Mouse (Mus musculus) right cerebral cortex, postnatal 10 days (tissue): ENCODE results near the gene Ecm1.

Experiments used
- DNase-seq, 2 experiments: peaks; one replicate each; pipeline ENCODE4 v3.0.0; 2021; ENCODE audit warnings: low spot score in 2 of 2

The Ecm1 gene

DNA sequence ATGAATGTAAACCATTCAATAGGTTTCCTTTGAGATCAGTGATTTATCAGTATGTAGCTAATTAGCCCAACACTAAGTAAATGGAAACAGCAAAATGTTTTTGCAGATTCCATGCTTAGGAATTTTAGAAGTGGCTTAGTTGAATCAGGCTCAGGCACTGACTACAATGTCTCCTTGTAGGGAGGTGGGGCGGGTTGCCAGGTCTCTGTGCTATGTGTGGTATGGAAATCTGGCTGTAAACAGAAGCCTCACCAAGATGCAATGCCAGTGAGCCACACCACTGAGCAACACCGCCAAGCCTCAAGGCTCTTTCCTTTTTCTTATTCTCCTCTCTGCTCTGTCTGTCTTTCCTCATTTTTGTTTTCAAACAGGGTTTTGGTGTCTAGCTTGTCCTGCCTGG lies 10.5 kb downstream of the Ecm1 start:
- DNase-seq, result no peak

DNA sequence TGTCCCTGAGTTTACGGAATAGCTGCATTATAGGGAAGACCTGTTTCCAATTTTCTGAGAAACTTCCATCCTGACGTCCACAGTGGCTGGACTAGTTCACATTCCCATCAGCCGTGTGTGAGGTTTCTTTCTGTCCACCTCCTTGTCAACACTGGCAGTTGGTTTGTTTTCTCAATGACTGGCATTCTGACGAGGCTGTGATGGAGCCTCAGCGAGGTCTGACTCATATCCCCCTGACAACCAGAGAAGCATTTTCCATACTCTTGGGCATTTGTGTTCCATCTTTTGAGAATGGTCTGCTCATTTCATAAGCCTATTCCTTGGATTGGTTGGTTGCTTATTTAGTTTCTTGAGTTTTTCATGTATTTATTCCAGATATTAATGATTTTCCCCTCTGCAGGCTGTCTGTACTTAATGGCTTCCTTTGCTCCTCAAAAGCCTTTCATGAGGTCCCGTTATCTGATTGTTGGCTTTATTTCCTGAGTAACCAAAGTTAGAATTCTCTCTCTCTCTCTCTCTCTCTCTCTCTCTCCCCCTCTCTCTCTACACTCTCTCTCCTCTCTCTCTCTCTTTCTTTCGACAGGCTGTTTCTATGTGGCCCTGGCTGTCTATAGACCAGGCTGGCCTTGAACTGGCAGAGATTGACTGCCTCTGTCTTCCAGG lies 12.5 kb downstream of the Ecm1 start:
- DNase-seq, result no peak

DNA sequence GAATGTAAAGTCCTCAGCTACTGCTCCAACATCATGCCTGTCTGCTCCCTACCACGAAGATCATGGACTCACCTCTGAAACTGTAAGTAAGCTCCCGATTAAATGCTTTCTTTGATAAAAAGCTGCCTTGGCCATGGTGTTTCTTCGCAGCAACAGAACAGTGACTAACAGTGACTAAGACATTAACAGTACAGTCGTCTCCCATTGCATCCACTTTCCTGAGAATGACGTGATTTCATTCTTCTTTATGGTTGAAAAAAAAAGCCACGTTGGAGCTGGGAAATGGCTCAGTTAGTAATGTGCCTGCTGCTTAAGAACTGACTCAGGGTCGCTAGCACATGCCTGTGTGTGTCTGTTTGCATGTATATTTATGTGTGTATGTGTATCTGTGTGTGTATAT lies 13.5 kb downstream of the Ecm1 start:
- no peak for DNase-seq

DNA sequence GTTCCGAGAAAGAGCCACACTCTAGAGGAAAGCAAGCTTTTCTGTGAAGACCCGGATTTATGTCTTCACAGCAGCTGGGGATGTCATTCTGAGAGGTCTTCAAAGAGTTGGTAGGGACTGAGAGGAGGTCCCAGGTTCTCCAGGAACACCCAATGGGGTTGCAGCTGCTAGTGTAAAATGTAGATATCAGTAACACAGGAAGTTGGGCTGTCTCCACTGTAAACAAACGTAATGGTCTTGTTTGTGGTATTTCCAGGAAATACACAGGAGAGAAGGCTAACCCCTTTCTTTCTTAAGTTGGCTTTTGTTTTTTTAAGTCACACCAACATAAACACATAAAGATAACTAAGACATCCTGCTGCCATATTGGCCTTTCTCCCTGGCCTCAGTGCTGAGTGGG lies 17.0 kb downstream of the Ecm1 start:
- no peak for DNase-seq

DNA sequence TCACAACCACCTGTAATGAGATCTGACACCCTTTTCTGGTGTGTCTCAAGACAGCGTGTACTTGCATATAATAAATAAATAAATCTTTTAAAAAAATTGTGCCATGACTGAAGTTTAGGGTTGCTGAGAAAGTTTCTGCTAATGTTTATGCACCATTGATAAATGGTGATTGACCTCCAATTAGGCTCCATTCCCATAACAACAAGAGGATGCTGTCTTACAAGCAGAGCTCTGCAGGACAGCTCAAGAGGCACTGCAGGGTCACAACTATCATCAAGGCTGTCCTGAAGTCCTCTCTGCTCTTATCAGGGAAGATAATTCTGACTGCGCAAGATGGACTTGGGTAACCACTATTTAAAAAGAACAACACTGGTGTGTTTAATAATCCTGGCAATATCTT lies 21.2 kb downstream of the Ecm1 start:
- DNase-seq, result no peak

DNA sequence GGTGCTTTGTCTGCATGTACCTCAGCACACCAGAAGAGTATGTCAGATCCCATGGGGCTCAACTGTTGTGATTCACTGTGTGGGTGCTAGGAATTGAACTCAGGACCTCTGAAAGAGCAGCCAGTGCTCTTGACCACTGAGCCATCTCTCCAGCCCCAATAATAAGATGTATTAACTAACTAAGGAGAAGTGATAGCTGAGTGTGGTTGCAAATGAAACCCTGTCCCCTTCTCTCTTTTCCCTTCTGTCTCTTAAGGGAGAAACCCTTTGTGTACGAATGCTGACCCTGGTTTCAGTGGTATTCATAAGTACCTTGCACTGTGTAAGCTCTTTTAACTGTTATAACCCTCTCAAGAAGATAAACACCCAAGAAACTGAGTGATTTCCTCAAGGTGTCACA lies 23.3 kb downstream of the Ecm1 start:
- no peak for DNase-seq

DNA sequence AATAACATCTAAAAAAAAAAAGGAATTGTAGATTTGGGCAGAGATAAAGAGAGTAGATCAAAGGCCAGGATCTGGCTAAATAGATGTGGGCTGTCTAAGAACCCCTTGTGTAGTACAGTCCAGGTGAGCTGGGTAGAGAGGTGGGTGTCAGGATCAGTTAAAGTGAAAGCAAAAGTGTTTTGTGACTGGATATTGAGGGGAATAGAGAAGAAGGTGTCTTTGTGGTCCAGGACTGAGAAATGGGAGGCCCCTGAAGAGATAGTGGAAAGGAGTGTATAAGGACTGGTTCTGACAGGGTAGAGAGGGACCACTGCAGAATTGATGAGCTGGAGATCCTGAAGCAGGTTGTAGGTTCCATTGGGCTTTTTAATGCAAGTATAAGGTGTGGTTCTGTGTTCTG lies 29.4 kb downstream of the Ecm1 start:
- DNase-seq, result no peak

DNA sequence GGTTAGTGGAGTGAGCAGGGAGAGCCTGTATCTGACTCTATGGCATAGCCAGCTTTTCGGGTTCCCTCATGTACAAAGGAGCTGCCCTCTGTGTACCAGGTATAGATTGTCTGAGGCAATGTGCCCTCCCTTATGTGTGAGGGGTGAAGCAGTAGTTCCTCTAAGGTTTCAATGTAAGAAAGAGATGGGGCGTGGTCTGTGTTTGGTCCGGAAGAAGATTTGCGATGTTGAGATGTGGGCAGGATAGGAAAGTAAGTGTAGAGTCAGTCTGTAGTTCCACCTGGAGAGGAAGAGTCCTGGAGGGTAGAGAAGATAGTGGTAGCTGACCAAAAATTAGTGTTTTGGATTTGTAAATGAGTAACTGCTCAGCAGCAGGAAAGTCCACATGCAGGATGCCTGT lies 30.3 kb downstream of the Ecm1 start:
- DNase-seq, result no peak

DNA sequence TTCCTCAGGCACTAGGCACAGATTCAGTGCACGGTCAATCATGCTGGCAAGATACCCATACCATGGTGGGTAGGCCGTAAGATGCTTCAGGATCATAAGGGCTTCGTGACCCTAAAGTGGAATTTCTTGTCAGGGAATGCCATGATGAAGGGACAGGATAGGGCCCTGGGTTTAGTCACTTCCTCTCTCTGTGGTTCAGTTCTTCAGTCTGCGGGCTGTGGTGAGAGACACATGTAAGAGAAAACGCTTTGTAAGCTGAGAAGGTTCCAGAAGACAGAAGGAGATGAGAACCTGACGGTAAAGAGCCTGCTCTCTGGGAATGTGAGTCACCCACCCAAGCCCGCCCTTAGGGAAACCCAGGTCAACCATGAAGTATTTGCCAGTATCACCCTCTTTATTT lies 31.9 kb downstream of the Ecm1 start:
- DNase-seq, result no peak

DNA sequence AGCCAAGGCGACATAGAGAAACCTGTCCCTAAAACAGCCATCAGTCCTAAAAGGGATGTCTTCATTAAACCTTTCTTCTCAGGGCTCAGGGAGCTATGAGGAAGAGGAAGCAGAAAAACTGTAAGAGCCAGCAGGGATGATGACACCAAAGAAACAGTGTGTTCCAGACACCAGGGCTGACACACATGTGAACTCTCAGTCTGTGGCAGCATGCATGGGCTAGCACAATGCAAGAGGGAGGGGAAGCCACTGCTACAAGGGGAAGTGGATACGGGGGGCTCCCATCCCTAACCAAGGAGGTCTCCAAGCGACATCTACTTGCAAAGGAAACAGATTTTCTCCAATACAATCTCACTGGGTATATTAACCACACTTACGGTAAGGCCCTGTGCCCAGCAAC lies 33.1 kb downstream of the Ecm1 start:
- DNase-seq, result no peak

DNA sequence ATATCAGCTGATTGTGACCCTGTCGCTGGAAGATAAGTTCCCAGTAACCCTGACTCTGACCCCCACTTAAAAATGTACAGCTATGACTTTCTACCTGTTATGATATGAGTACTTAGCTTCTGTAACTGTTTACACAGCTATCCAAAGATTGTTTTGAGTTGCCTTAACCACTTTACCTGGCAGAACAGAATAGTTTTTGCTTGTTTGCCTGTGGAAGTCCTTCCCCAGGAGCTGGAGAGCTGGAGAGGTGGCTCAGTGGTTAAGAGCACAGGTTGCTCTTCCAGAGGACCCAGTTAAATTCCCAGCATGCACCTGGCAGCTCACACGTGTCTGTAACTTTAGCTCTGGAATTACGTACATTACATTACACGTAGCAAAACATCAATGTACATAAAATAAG lies 34.8 kb downstream of the Ecm1 start:
- no peak for DNase-seq

DNA sequence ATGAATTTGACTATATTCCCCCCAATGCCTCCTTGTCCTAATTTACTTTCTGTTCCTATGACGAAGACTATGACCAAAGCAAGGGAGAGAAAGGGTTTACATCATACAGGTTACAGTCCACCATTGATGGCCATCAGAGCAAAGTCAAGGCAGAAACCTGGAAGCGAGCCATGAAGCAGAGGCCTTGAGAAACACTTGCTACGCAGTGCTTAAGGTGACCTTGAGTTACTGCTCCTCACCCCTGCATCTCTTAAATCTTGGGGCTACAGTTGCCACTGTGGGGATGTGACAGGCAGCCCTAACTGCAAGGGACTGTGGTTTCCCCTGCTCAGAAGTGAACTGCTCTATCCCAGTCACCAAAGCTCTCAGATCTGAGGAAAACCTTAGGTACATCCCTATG lies 36.1 kb downstream of the Ecm1 start:
- no peak for DNase-seq

DNA sequence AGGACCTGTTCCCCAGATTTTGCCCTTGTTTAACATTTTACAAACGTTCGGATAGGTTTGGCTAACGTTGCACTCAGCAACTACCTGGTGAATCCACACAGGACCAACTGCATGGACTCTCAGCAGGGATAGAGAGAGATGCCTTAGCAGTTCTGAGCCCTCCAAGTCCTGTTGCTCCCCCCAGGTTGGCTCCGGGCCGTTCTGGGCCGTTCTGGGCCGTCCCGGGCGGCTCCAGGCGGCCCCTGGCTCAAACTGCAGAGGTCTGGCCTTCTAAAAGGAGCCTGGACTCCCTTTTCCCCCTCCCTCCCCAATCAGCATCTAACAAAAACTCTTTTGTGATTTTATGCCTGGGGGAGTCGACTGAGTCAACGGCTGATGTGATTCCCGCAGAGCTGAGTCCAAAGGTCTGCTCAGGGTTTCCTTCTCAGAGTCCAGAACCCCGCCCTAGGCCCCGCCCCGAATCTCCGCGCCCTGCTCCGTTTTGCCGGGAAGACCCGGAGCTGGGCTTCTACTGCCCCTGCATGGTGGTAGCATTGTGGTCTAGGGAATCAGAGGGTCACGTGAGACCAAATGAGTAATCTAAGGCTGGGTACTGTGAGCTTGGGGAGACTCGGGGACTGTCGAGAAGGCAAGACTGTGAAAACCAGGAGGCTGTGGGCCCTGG lies 37.4 kb downstream of the Ecm1 start:
- DNase-seq, result peak in 1 of 2 experiments; percentile 63

DNA sequence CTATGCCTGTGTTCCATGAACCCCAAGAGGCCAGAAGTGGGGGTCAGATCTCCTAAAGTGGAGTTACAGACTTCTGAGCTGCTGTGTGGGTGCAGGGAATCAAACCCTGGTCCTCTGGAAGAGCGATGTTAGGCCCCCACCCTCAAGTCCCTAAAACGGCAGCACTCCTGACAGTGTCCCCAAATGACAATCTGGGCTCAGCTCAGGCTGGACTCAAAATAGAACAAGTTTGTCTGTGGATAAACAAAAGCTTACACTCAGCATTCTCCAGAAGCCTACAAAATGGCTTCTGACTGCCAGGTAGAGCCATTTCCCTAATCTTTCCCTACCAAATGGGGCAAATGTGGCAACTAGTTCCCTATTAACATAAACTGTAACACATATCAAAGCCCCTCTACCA lies 38.3 kb downstream of the Ecm1 start:
- DNase-seq, result no peak

DNA sequence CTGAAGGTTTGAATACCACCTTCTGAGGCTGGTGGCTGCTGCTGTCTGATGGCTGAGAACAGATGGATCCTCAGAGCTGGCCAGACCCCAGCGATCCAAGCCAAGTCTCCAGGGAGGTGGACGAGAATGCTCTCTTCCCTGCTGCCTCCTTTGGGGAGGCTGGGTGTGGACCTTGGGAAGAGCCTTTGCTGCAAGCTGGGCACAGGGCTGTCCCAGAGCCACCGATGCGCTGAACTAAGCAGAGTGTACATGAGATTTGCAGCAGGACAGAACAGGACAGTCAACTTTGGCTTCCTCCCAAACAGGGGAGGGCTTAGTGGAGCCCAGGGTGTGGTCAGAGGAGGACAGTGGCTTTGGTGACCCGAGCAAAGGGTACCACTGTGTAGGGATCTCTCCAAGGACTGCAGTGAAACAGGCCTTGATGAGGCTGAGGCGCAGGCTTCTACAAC lies 39.1 kb downstream of the Ecm1 start:
- DNase-seq, result peak in 1 of 2 experiments; percentile 45

DNA sequence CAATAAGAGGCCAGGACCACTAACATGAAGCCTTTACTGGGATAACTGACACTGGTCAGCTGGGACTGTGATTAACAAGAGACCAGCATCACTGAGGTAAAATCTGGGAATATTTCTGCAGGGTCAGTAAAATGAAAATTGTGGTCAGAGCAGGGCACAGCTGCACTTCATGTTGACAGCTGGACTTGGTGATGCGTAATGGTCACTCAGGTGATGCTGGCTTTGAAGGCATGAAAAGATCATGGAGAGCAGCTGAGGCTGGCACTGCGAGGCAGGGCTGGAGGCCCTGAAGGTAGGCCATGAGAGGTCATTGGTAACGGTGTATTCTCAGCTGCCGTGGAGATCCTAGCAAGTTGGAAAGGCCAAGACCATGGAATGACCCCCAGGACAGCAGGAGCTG lies 41.1 kb downstream of the Ecm1 start:
- peak in 1 of 2 experiments; percentile 23 for DNase-seq

DNA sequence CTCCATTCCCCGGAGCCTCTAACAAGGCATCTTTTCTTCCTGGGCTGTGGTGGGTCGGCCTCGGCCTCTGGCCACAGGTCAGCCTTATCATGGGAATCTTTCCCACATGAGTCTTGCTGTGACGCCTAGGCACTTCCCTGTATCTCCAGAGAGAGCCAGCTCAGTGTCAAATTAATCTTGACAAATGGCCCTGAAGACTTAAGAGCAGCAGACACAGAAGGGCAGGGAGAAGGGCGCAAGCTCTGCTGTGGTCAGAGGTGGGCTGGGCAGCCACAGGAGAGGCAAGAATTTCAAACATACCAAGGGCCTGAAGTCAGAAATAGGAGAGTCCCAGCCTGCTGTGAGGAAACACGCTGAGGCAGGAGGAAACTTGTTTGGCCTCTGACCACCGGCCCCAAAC lies 43.0 kb downstream of the Ecm1 start:
- peak in 1 of 2 experiments; percentile 22 for DNase-seq

DNA sequence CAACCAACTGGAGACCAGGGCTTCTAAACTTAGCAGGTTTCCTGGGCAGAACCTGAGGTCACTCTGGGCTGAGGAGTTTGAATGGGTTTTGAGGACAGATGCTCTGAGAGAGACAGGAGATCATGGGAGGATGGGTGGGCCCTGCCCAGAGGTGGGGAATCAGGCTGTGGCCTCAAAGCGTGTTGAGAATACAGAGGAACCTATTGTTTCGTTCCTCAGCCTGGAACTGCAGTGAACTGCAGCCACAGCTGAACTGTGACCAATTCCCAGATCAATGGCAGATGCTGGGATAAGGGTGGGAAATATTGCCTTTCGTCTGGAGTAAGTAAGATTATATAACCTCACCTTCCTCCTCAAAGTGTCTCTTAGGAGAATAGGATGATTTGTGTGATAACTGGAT lies 43.6 kb downstream of the Ecm1 start:
- peak in 1 of 2 experiments; percentile 20 for DNase-seq

DNA sequence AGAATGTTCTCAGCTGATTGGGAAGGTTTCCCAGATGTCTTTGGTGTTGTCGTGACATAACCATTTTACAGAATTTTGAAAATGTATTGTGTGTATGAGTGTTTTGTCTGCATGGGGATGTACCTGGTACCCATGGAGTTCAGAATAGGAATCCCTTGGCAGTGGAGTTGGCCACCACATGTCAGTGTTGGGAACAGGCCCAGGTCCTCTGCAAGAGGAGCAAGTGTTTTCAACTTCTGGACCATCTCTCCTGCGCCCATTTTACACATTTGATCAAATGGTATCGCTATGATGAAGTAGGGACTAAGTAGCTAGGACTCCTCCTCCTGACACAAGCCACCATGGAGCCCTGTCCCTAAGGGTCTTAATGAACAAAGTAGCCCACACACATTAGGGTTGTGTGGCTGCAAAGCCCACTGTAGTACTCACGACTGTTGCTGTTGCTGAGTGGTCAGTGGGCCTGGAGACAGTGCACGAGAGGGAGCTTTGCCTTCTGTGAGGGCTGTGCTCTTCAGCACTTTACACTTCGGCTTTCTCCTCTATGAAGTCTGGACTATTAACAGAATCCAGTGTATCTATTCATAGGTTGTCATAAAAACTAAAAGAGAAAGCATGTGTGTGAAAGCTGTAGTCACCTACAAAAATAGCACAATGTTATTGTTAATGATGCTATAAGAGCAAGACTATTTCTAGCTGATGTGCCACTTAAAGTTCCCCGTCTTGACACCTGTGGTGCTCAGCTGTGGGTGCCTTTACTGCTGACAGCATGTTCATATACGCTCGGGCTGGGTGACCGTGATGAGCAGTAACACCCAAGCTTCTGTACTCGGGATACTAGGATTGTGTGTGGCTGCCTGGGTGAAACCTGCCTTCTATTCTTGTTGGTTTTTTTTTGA lies 44.3 kb downstream of the Ecm1 start:
- DNase-seq, result peak in 1 of 2 experiments; percentile 64

DNA sequence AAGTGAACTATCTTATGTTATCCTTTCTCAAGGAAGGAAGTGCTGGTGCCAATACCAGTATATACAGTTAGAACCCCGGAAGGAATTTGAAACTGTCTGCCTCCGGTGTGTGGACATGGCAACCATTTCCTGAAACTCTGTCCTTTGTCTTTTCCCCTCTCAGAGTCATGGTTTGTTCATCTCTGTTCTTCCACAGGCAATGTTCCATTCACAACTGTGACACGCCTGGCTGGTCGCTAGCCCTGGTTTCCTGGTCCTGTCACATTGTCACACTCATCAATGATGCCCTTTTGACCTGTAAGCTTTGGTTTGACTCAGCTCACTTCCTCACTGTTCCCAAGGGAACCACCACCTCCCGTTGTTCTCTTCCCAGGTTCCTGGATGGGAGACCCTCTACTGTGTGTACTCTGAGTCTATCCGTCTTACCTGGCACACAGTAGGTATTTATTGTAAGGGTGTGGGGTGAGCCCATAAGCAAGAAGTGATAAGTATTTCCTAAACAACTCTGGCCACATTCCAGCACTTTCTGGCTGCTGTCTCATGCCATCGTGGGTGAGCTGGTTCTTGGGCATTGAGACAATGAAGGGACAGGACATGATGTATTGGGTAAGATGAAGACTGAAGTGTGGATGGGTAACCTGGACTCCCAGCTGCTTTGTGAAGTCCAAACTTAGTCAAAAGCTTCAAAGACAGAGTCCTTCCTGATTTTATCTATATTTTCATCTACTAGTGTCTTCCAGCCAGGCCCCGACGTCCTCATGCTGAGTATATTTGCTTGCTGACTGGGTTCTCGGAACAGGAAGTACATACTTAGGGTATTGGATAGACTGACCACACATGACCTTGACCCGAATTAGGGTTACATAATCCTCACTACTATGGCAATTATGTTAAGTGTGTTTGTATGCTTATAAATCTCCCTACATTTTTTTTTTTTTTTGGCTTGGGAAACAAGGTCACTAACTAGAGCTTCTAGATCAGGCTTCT lies 45.3 kb downstream of the Ecm1 start:
- DNase-seq, result peak; percentile 14 to 15

DNA sequence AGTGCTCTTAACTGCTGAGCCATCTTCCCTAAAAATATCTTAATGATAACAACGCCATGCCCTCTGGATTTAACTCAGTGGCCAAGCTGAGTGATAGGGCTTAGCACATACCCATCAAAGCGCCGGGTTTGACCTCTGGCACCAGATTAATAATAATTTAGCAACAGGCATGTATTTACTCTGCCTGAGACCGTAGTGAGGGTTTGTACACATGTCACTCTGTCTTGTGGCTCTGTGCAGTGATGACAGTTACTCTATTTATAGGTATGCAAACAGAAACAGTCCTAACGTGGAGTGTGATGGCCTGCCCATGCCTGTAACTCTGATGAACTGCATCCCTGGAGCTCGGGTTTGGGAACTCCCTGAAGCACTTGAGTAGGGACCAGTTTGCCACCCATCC lies 46.7 kb downstream of the Ecm1 start:
- DNase-seq, result no peak
